Mouse (Mus musculus) ES-E14 (cell line): ENCODE measurements around the gene Rilp.

Source experiments
- CHD2 ChIP-seq: IDR thresholded peaks from 2 replicates; pipeline ENCODE4 v1.6.1; 2014; ENCODE audit warnings: mild to moderate bottlenecking, low read depth, low read length, inconsistent platforms
- MAFK ChIP-seq: IDR thresholded peaks from 2 replicates; pipeline ENCODE4 v1.6.1; 2014; ENCODE audit warnings: mild to moderate bottlenecking, low read depth, low read length, inconsistent platforms; ENCODE audit not compliant: insufficient read depth

DNA sequence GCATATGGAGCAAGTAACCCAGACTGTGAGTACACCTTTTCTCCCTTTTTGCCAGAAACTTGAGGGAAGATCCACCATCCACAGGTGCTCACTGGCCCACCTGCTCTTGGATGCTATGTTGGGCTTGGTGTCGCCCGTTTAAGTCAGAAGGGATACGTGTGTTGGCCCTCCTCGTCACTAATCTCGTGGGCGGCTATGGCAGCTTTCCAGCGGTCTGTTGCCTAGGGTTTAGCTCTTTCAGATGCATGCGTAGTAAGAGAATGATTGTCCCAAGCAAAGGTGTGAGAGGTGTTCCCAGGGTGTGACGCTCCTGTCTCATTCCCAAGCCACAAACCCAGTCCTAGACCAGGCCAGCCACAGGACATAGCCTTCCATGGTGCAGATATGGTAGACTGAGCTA, 34.8 kb downstream of the Rilp start:
- TF ChIP-seq MAFK (no peak), CHD2 (no peak)
